Mouse (Mus musculus): Measurements from ENCODE around the gene Fam169a.
"Not testable (repeated sequence)": the region's sequence is repeated elsewhere in the genome, so short reads cannot be mapped to it uniquely, and the experiment has no call there.

Gene Fam169a

GRCm38 (mm10) chr13:97066649-97067550 is at the start of gene Fam169a:
Fam169a (plus strand) TSS chr13:97067286.
- no peak for DNase-seq (ENCODE audit: low spot score in 2 of 2)

- DNase-seq (ENCODE audit: low spot score in 2 of 2), result no peak
These were observed 49.4 kb upstream of the Fam169a start for GRCm38 (mm10) chr13:97017711-97018110.

- DNase-seq (ENCODE audit: low spot score in 2 of 2), result no peak
These were observed 47.0 kb upstream of the Fam169a start for GRCm38 (mm10) chr13:97020122-97020521.

GRCm38 (mm10) chr13:97021906-97022305 is 45.2 kb upstream of the Fam169a start:
- no peak for DNase-seq (ENCODE audit: low spot score in 2 of 2)

- DNase-seq (ENCODE audit: low spot score in 2 of 2), result no peak
These were observed 37.0 kb upstream of the Fam169a start for GRCm38 (mm10) chr13:97030075-97030474.

- DNase-seq (ENCODE audit: low spot score in 2 of 2), result no peak
These were observed 32.8 kb upstream of the Fam169a start, which contains the start of gene 1700029F12Rik for GRCm38 (mm10) chr13:97034262-97034661. 1700029F12Rik (minus strand) TSS chr13:97034362.

GRCm38 (mm10) chr13:97051158-97051557 is 15.9 kb upstream of the Fam169a start:
- peak in 1 of 2 experiments; percentile 26 for DNase-seq (ENCODE audit: low spot score in 2 of 2)

GRCm38 (mm10) chr13:97052667-97053066 is 14.4 kb upstream of the Fam169a start:
- DNase-seq (ENCODE audit: low spot score in 2 of 2), result peak in 1 of 2 experiments; percentile 69

- no peak for DNase-seq (ENCODE audit: low spot score in 2 of 2)
These were observed 13.2 kb upstream of the Fam169a start for GRCm38 (mm10) chr13:97053844-97054243.

- no peak for DNase-seq (ENCODE audit: low spot score in 2 of 2)
These were observed 9.3 kb upstream of the Fam169a start for GRCm38 (mm10) chr13:97057817-97058216.

GRCm38 (mm10) chr13:97059746-97060145 is 7.3 kb upstream of the Fam169a start:
- DNase-seq (ENCODE audit: low spot score in 2 of 2), result no peak

- no peak for DNase-seq (ENCODE audit: low spot score in 2 of 2)
These were observed 6.8 kb upstream of the Fam169a start for GRCm38 (mm10) chr13:97060331-97060730.

- no peak for DNase-seq (ENCODE audit: low spot score in 2 of 2)
These were observed 4.9 kb upstream of the Fam169a start for GRCm38 (mm10) chr13:97062151-97062550.

GRCm38 (mm10) chr13:97063431-97063830 is 3.7 kb upstream of the Fam169a start:
- no peak for DNase-seq (ENCODE audit: low spot score in 2 of 2)

- no peak for DNase-seq (ENCODE audit: low spot score in 2 of 2)
These were observed 2.7 kb upstream of the Fam169a start for GRCm38 (mm10) chr13:97064413-97064812.

- DNase-seq (ENCODE audit: low spot score in 2 of 2), result not testable (repeated sequence)
These were observed 2.1 kb upstream of the Fam169a start for GRCm38 (mm10) chr13:97064844-97065621.

- DNase-seq (ENCODE audit: low spot score in 2 of 2), result no peak
These were observed 605 bp downstream of the Fam169a start for GRCm38 (mm10) chr13:97067691-97068090.

GRCm38 (mm10) chr13:97068151-97068550 is 1.1 kb downstream of the Fam169a start:
- no peak for DNase-seq (ENCODE audit: low spot score in 2 of 2)

- peak in 1 of 2 experiments; percentile 24 for DNase-seq (ENCODE audit: low spot score in 2 of 2)
These were observed 4.0 kb downstream of the Fam169a start for GRCm38 (mm10) chr13:97070931-97071625.

GRCm38 (mm10) chr13:97071626-97072241 is 4.6 kb downstream of the Fam169a start:
- peak; percentile 22 to 38 for DNase-seq (ENCODE audit: low spot score in 2 of 2)

GRCm38 (mm10) chr13:97073497-97073896 is 6.4 kb downstream of the Fam169a start:
- DNase-seq (ENCODE audit: low spot score in 2 of 2), result no peak
